Mouse (Mus musculus): ENCODE results near the gene Olfr1417. TPM values are rescaled to one million over a fixed set of nuclear protein-coding genes. Genes with fewer than 3 reads are reported as not detected.
"Not testable (repeated sequence)": the region's sequence is repeated elsewhere in the genome, so short reads cannot be mapped to it uniquely, and the experiment has no call there.

Gene Olfr1417
- polyA plus RNA-seq (2012; rRNA removed): not detected in 2 replicates

- 95% methylated on average over 4 of the region's 4 CpGs for WGBS
- Histone ChIP-seq H3K4me3 (ENCODE audit: control insufficient read depth, insufficient read depth, low read length) (no peak within 1 kb of the TSS), H3K27me3 (ENCODE audit: control insufficient read depth, insufficient read depth, low read length) (no peaks in the 10 kb centered on the region), H3K27ac (ENCODE audit: control insufficient read depth, insufficient read depth, low read length) (no peak within 1 kb of the TSS), H3K36me3 (ENCODE audit: control insufficient read depth, insufficient read depth, low read length) (no peaks in the 10 kb centered on the region), H3K4me1 (replicated peaks; ENCODE audit: control insufficient read depth, insufficient read depth, low read length) (no peaks in the 10 kb centered on the region)
- no peak for DNase-seq
- TF ChIP-seq POLR2A (IDR thresholded peaks at IDR 0.05; ENCODE audit: control insufficient read depth, extremely low read depth, insufficient read depth, low read length, poor library complexity) (no peak), CTCF (IDR thresholded peaks at IDR 0.05; ENCODE audit: borderline replicate concordance, control insufficient read depth, extremely low read depth, insufficient read depth, low read length, poor library complexity) (no peak)
Observed at GRCm38 (mm10) chr19:11839119-11839518, at the start of gene Olfr1417. Olfr1417 (minus strand) TSS chr19:11839219.

GRCm38 (mm10) chr19:11886265-11886664, 47.2 kb upstream of the Olfr1417 start, which contains the start of gene Olfr1420:
Olfr1420 (plus strand) TSS chr19:11886565.
- Histone ChIP-seq H3K4me1 (replicated peaks; ENCODE audit: control insufficient read depth, insufficient read depth, low read length) (no peaks in the 10 kb centered on the region), H3K36me3 (ENCODE audit: control insufficient read depth, insufficient read depth, low read length) (no peaks in the 10 kb centered on the region), H3K27me3 (ENCODE audit: control insufficient read depth, insufficient read depth, low read length) (no peaks in the 10 kb centered on the region), H3K4me3 (ENCODE audit: control insufficient read depth, insufficient read depth, low read length) (no peak within 1 kb of the TSS), H3K27ac (ENCODE audit: control insufficient read depth, insufficient read depth, low read length) (no peak within 1 kb of the TSS)
- no peak for DNase-seq
- 56% methylated on average over 1 of the region's 1 CpGs for WGBS
- TF ChIP-seq CTCF (IDR thresholded peaks at IDR 0.05; ENCODE audit: borderline replicate concordance, control insufficient read depth, extremely low read depth, insufficient read depth, low read length, poor library complexity): no peak
- no peak for TF ChIP-seq POLR2A (IDR thresholded peaks at IDR 0.05; ENCODE audit: control insufficient read depth, extremely low read depth, insufficient read depth, low read length, poor library complexity)

GRCm38 (mm10) chr19:11878404-11878803, 39.4 kb upstream of the Olfr1417 start:
- not testable (repeated sequence) for H3K4me3 ChIP-seq (ENCODE audit: control insufficient read depth, insufficient read depth, low read length); H3K36me3 ChIP-seq (ENCODE audit: control insufficient read depth, insufficient read depth, low read length); H3K4me1 ChIP-seq (replicated peaks; ENCODE audit: control insufficient read depth, insufficient read depth, low read length); H3K27me3 ChIP-seq (ENCODE audit: control insufficient read depth, insufficient read depth, low read length); H3K27ac ChIP-seq (ENCODE audit: control insufficient read depth, insufficient read depth, low read length); DNase-seq
- 83% methylated on average over 22 of the region's 22 CpGs for WGBS

- 70% methylated on average over 1 of the region's 1 CpGs for WGBS
- TF ChIP-seq CTCF (IDR thresholded peaks at IDR 0.05; ENCODE audit: borderline replicate concordance, control insufficient read depth, extremely low read depth, insufficient read depth, low read length, poor library complexity) (no peak), POLR2A (IDR thresholded peaks at IDR 0.05; ENCODE audit: control insufficient read depth, extremely low read depth, insufficient read depth, low read length, poor library complexity) (no peak)
Observed at GRCm38 (mm10) chr19:11875006-11875405, 36.0 kb upstream of the Olfr1417 start, which contains the start of gene Olfr1419. Olfr1419 (minus strand) TSS chr19:11875106.

GRCm38 (mm10) chr19:11867837-11868236, 28.8 kb upstream of the Olfr1417 start:
- Histone ChIP-seq H3K27ac (ENCODE audit: control insufficient read depth, insufficient read depth, low read length) (no peak overlapping the region), H3K4me3 (ENCODE audit: control insufficient read depth, insufficient read depth, low read length) (no peak overlapping the region), H3K4me1 (replicated peaks; ENCODE audit: control insufficient read depth, insufficient read depth, low read length) (no peaks in the 10 kb centered on the region), H3K36me3 (ENCODE audit: control insufficient read depth, insufficient read depth, low read length) (no peaks in the 10 kb centered on the region), H3K27me3 (ENCODE audit: control insufficient read depth, insufficient read depth, low read length) (no peaks in the 10 kb centered on the region)
- no peak for DNase-seq
- TF ChIP-seq POLR2A (IDR thresholded peaks at IDR 0.05; ENCODE audit: control insufficient read depth, extremely low read depth, insufficient read depth, low read length, poor library complexity): no peak
- no peak for TF ChIP-seq CTCF (IDR thresholded peaks at IDR 0.05; ENCODE audit: borderline replicate concordance, control insufficient read depth, extremely low read depth, insufficient read depth, low read length, poor library complexity)
- 88% methylated on average over 2 of the region's 2 CpGs for WGBS

More at GRCm38 (mm10) chr19:11875006-11875405, 36.0 kb upstream of the Olfr1417 start, which contains the start of gene Olfr1419:
- Histone ChIP-seq H3K4me1 (replicated peaks; ENCODE audit: control insufficient read depth, insufficient read depth, low read length) (no peaks in the 10 kb centered on the region), H3K4me3 (ENCODE audit: control insufficient read depth, insufficient read depth, low read length) (no peak within 1 kb of the TSS), H3K27me3 (ENCODE audit: control insufficient read depth, insufficient read depth, low read length) (no peaks in the 10 kb centered on the region), H3K27ac (ENCODE audit: control insufficient read depth, insufficient read depth, low read length) (no peak within 1 kb of the TSS), H3K36me3 (ENCODE audit: control insufficient read depth, insufficient read depth, low read length) (no peaks in the 10 kb centered on the region)
- no peak for DNase-seq

- 93% methylated on average over 1 of the region's 1 CpGs for WGBS
- Histone ChIP-seq H3K4me1 (replicated peaks; ENCODE audit: control insufficient read depth, insufficient read depth, low read length) (no peaks in the 10 kb centered on the region), H3K36me3 (ENCODE audit: control insufficient read depth, insufficient read depth, low read length) (no peaks in the 10 kb centered on the region), H3K27ac (ENCODE audit: control insufficient read depth, insufficient read depth, low read length) (no peak within 1 kb of the TSS), H3K27me3 (ENCODE audit: control insufficient read depth, insufficient read depth, low read length) (no peaks in the 10 kb centered on the region), H3K4me3 (ENCODE audit: control insufficient read depth, insufficient read depth, low read length) (no peak within 1 kb of the TSS)
- TF ChIP-seq POLR2A (IDR thresholded peaks at IDR 0.05; ENCODE audit: control insufficient read depth, extremely low read depth, insufficient read depth, low read length, poor library complexity) (no peak), CTCF (IDR thresholded peaks at IDR 0.05; ENCODE audit: borderline replicate concordance, control insufficient read depth, extremely low read depth, insufficient read depth, low read length, poor library complexity) (no peak)
- no peak for DNase-seq
Observed at GRCm38 (mm10) chr19:11860966-11861365, 21.9 kb upstream of the Olfr1417 start, which contains the start of gene Olfr1418. Olfr1418 (minus strand) TSS chr19:11861066.

- Histone ChIP-seq H3K27me3 (ENCODE audit: control insufficient read depth, insufficient read depth, low read length) (no peaks in the 10 kb centered on the region), H3K36me3 (ENCODE audit: control insufficient read depth, insufficient read depth, low read length) (no peaks in the 10 kb centered on the region), H3K4me1 (replicated peaks; ENCODE audit: control insufficient read depth, insufficient read depth, low read length) (no peaks in the 10 kb centered on the region), H3K4me3 (ENCODE audit: control insufficient read depth, insufficient read depth, low read length) (no peak overlapping the region), H3K27ac (ENCODE audit: control insufficient read depth, insufficient read depth, low read length) (no peak overlapping the region)
- 89% methylated on average over 6 of the region's 6 CpGs for WGBS
- no peak for DNase-seq
- TF ChIP-seq CTCF (IDR thresholded peaks at IDR 0.05; ENCODE audit: borderline replicate concordance, control insufficient read depth, extremely low read depth, insufficient read depth, low read length, poor library complexity): no peak
- TF ChIP-seq POLR2A (IDR thresholded peaks at IDR 0.05; ENCODE audit: control insufficient read depth, extremely low read depth, insufficient read depth, low read length, poor library complexity): no peak
Observed at GRCm38 (mm10) chr19:11856506-11856905, 17.5 kb upstream of the Olfr1417 start.

Data from thymus, adult 2 months (tissue).